Mouse (Mus musculus): ENCODE measurements at regions not wholly inside any gene's neighbourhood (a gene's known extent, or its start where the extent isn't known, plus 50 kb on each side); places are given as distances from the start of the nearest gene placed in this dataset.

- H3K27me3 ChIP-seq (ENCODE audit: control insufficient read depth, insufficient read depth, low read length), result no peaks in the 10 kb centered on the region; the same call in 1 of the 2 replicates
- no peak for DNase-seq
- no peaks in the 10 kb centered on the region for H3K36me3 ChIP-seq (ENCODE audit: control insufficient read depth, insufficient read depth, low read length)
- no peak overlapping the region for H3K4me3 ChIP-seq
- intact Hi-C loops (cut with DNase I), result no loop called here
- no peaks in the 10 kb centered on the region for H3K79me2 ChIP-seq (replicated peaks; ENCODE audit: control insufficient read depth, insufficient read depth, low read length)
- TF ChIP-seq EP300 (IDR thresholded peaks at IDR 0.05; ENCODE audit: insufficient read depth, low read depth, low read length), result no peak
- TF ChIP-seq CTCF (IDR thresholded peaks at IDR 0.05), result no peak
- H3K9ac ChIP-seq (ENCODE audit: low read depth, low read length), result no peak overlapping the region
- WGBS, result 59% methylated on average over 2 of the region's 2 CpGs
- H3K27ac ChIP-seq, result no peak overlapping the region
- H3K4me1 ChIP-seq (ENCODE audit: control insufficient read depth, insufficient read depth, low read length), result no peaks in the 10 kb centered on the region
These were observed 183.4 kb upstream of the Cadm1 start for GRCm38 (mm10) chr9:47346527-47347111.

DNA sequence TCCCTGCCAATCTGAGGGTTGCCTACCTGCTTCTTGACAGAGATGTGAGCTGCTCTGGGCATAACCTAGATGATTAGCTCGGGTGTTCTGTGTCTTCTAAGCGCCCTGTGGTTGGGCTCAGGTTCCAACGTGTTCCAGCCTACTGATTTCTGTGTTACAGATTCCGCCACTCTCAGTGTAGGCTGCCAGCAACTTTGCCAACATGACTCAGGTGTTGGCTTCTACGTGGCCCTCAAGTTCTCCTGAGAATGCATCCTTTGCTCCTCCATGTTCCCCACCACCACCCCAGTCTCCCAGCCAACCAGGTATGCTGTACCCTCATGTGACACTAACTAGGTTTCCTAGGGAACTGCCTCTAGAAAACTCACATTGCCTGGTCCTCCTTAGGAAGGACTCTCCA is 179.7 kb upstream of the Cadm1 start:
- Histone ChIP-seq H3K27me3 (ENCODE audit: control insufficient read depth, insufficient read depth, low read length) (no peaks in the 10 kb centered on the region), H3K9ac (ENCODE audit: low read depth, low read length) (no peak overlapping the region), H3K36me3 (ENCODE audit: control insufficient read depth, insufficient read depth, low read length) (no peaks in the 10 kb centered on the region), H3K27ac (no peak overlapping the region), H3K4me3 (no peak overlapping the region), H3K4me1 (ENCODE audit: control insufficient read depth, insufficient read depth, low read length) (no peaks in the 10 kb centered on the region), H3K79me2 (replicated peaks; ENCODE audit: control insufficient read depth, insufficient read depth, low read length) (no peaks in the 10 kb centered on the region)
- 77% methylated on average over 5 of the region's 5 CpGs for WGBS
- intact Hi-C loops (cut with DNase I), result no loop called here
- TF ChIP-seq EP300 (IDR thresholded peaks at IDR 0.05; ENCODE audit: insufficient read depth, low read depth, low read length), result no peak
- no peak for TF ChIP-seq POLR2A (IDR thresholded peaks at IDR 0.05; ENCODE audit: insufficient read depth, low read depth, low read length)
- TF ChIP-seq CTCF (IDR thresholded peaks at IDR 0.05), result no peak
- no peak for DNase-seq

- WGBS, result 81% methylated on average over 6 of the region's 6 CpGs
- no peak for TF ChIP-seq POLR2A (IDR thresholded peaks at IDR 0.05; ENCODE audit: insufficient read depth, low read depth, low read length)
- no peak for TF ChIP-seq EP300 (IDR thresholded peaks at IDR 0.05; ENCODE audit: insufficient read depth, low read depth, low read length)
- TF ChIP-seq CTCF (IDR thresholded peaks at IDR 0.05), result no peak
- DNase-seq, result no peak
- Histone ChIP-seq H3K36me3 (ENCODE audit: control insufficient read depth, insufficient read depth, low read length) (no peaks in the 10 kb centered on the region), H3K27ac (no peak overlapping the region), H3K4me3 (no peak overlapping the region), H3K9ac (ENCODE audit: low read depth, low read length) (no peak overlapping the region), H3K27me3 (ENCODE audit: control insufficient read depth, insufficient read depth, low read length) (no peaks in the 10 kb centered on the region), H3K79me2 (replicated peaks; ENCODE audit: control insufficient read depth, insufficient read depth, low read length) (no peaks in the 10 kb centered on the region), H3K4me1 (ENCODE audit: control insufficient read depth, insufficient read depth, low read length) (no peaks in the 10 kb centered on the region)
- intact Hi-C loops (cut with DNase I), result no loop called here
These were observed 178.9 kb upstream of the Cadm1 start for GRCm38 (mm10) chr9:47351036-47351435.

DNA sequence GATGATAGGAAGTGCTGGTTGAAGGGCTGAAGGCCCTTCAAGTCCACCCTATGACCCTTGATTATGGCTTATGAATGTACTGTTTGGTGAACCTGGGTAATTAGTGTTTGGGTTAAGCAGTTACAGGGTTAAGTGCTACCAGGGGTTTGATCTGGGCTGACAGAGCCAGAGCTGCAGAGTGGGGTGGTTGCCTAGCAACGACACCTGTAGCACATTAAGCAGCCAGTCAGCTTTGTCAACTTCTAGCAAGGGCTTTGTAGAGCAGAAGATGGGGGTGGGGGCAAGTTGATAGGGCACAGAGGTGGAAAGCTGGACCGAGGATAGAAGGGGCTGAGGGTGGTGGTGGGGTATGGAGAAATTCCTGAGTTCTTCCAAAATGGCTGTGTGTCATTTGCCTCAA is 177.0 kb upstream of the Cadm1 start:
- intact Hi-C loops (cut with DNase I), result no loop called here
- Histone ChIP-seq H3K36me3 (ENCODE audit: control insufficient read depth, insufficient read depth, low read length) (no peaks in the 10 kb centered on the region), H3K27me3 (ENCODE audit: control insufficient read depth, insufficient read depth, low read length) (no peaks in the 10 kb centered on the region), H3K79me2 (replicated peaks; ENCODE audit: control insufficient read depth, insufficient read depth, low read length) (no peaks in the 10 kb centered on the region), H3K27ac (no peak overlapping the region), H3K9ac (ENCODE audit: low read depth, low read length) (no peak overlapping the region), H3K4me3 (no peak overlapping the region), H3K4me1 (ENCODE audit: control insufficient read depth, insufficient read depth, low read length) (no peaks in the 10 kb centered on the region)
- DNase-seq, result no peak
- WGBS, result 39% methylated on average over 2 of the region's 2 CpGs
- no peak for TF ChIP-seq POLR2A (IDR thresholded peaks at IDR 0.05; ENCODE audit: insufficient read depth, low read depth, low read length)
- no peak for TF ChIP-seq EP300 (IDR thresholded peaks at IDR 0.05; ENCODE audit: insufficient read depth, low read depth, low read length)
- no peak for TF ChIP-seq CTCF (IDR thresholded peaks at IDR 0.05)

DNA sequence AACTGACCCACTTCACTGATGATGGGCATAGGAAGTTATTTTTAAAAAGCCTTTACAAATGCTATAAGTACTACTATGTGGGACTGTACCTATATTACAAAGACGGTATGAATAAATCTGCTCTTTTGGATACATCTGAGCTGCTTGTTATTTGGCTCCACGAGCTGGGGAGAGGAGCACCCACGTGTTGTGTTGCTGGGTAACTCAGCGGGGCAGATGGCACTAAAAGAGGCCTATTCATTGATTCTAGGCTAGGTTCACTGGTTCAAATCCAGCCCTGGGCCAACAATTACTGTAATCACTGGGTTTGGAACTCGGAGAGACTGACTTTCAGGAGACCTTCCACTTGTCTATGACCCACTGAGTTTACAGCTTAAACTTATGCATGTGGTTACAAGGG is 176.0 kb upstream of the Cadm1 start:
- Histone ChIP-seq H3K4me1 (ENCODE audit: control insufficient read depth, insufficient read depth, low read length) (no peaks in the 10 kb centered on the region), H3K36me3 (ENCODE audit: control insufficient read depth, insufficient read depth, low read length) (no peaks in the 10 kb centered on the region), H3K27me3 (ENCODE audit: control insufficient read depth, insufficient read depth, low read length) (no peaks in the 10 kb centered on the region), H3K27ac (no peak overlapping the region), H3K9ac (ENCODE audit: low read depth, low read length) (no peak overlapping the region), H3K79me2 (replicated peaks; ENCODE audit: control insufficient read depth, insufficient read depth, low read length) (no peaks in the 10 kb centered on the region), H3K4me3 (no peak overlapping the region)
- DNase-seq, result no peak
- 78% methylated on average over 5 of the region's 5 CpGs for WGBS
- TF ChIP-seq POLR2A (IDR thresholded peaks at IDR 0.05; ENCODE audit: insufficient read depth, low read depth, low read length), result no peak
- no peak for TF ChIP-seq CTCF (IDR thresholded peaks at IDR 0.05)
- TF ChIP-seq EP300 (IDR thresholded peaks at IDR 0.05; ENCODE audit: insufficient read depth, low read depth, low read length), result no peak
- intact Hi-C loops (cut with DNase I), result no loop called here

DNA sequence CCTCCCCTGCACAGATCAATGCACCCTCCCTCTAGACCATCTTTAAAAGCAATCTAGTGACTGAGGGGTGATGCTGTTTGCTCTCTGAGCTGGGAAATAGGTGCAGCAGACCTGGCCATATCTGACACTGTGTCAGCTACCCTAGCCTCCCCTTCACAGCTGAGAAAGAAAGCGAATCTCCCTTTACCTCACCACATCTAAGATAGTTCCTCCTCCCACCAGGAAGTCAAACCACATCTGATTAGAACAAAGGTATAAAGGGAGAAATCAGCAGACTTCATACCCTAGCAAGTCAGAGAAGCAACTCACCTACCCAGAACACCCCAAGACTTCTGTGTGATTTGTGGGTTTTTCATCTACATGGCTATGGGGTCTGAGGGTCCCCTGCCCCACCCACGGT is 175.6 kb upstream of the Cadm1 start:
- no peak overlapping the region for H3K27ac ChIP-seq
- TF ChIP-seq CTCF (IDR thresholded peaks at IDR 0.05) (no peak), POLR2A (IDR thresholded peaks at IDR 0.05; ENCODE audit: insufficient read depth, low read depth, low read length) (no peak), EP300 (IDR thresholded peaks at IDR 0.05; ENCODE audit: insufficient read depth, low read depth, low read length) (no peak)
- no peak overlapping the region for H3K4me3 ChIP-seq
- H3K36me3 ChIP-seq (ENCODE audit: control insufficient read depth, insufficient read depth, low read length), result no peaks in the 10 kb centered on the region
- intact Hi-C loops (cut with DNase I), result no loop called here
- WGBS, result 69% methylated on average over 2 of the region's 2 CpGs
- no peaks in the 10 kb centered on the region for H3K79me2 ChIP-seq (replicated peaks; ENCODE audit: control insufficient read depth, insufficient read depth, low read length)
- DNase-seq, result no peak
- H3K9ac ChIP-seq (ENCODE audit: low read depth, low read length), result no peak overlapping the region
- no peaks in the 10 kb centered on the region for H3K27me3 ChIP-seq (ENCODE audit: control insufficient read depth, insufficient read depth, low read length)
- H3K4me1 ChIP-seq (ENCODE audit: control insufficient read depth, insufficient read depth, low read length), result no peaks in the 10 kb centered on the region

All from heart, adult 2 months (tissue).